Mouse (Mus musculus): ENCODE measurements around the gene Flt1. TPM values are rescaled to one million over a fixed set of nuclear protein-coding genes. Genes with fewer than 3 reads are reported as not detected.

The Flt1 gene
- polyA plus RNA-seq, 1 experiment from 2014 or later: 13.8 TPM

- no peak overlapping the region for H3K4me3 ChIP-seq (replicated peaks; ENCODE audit: low read length)
- H3K9me3 ChIP-seq (ENCODE audit: control insufficient read depth, low read length): no peaks in the 10 kb centered on the region
- no peak overlapping the region for H3K4me2 ChIP-seq (replicated peaks)
- no peaks in the 10 kb centered on the region for H3K36me3 ChIP-seq (replicated peaks; ENCODE audit: control insufficient read depth, insufficient read depth)
- no peaks in the 10 kb centered on the region for H3K27me3 ChIP-seq (ENCODE audit: control insufficient read depth, insufficient read depth, low read length)
- no peak overlapping the region for H3K27ac ChIP-seq
- H3K9ac ChIP-seq: no peak overlapping the region
- ATAC-seq (ENCODE audit: low FRiP score): no peak
- H3K4me1 ChIP-seq (replicated peaks; ENCODE audit: control insufficient read depth, insufficient read depth, low read length): peaks cover 7% of the 10 kb centered on the region; the same call in 1 of the 2 replicates
- no peak for DNase-seq (ENCODE audit: low spot score)
- 54% methylated on average over 5 of the region's 5 CpGs for WGBS
Observed at GRCm38 (mm10) chr5:147680711-147681110, 45.1 kb downstream of the Flt1 start.

- Histone ChIP-seq H3K36me3 (replicated peaks; ENCODE audit: control insufficient read depth, insufficient read depth) (no peaks in the 10 kb centered on the region), H3K27me3 (ENCODE audit: control insufficient read depth, insufficient read depth, low read length) (no peaks in the 10 kb centered on the region), H3K27ac (no peak overlapping the region), H3K4me1 (replicated peaks; ENCODE audit: control insufficient read depth, insufficient read depth, low read length) (peaks cover 7% of the 10 kb centered on the region; the same call in 1 of the 2 replicates), H3K4me3 (replicated peaks; ENCODE audit: low read length) (no peak overlapping the region), H3K9me3 (ENCODE audit: control insufficient read depth, low read length) (no peaks in the 10 kb centered on the region), H3K4me2 (replicated peaks) (no peak overlapping the region), H3K9ac (no peak overlapping the region)
- ATAC-seq (ENCODE audit: low FRiP score): no peak
- WGBS: 66% methylated on average over 12 of the region's 12 CpGs
- no peak for DNase-seq (ENCODE audit: low spot score)
Observed at GRCm38 (mm10) chr5:147679316-147679715, 46.5 kb downstream of the Flt1 start.

GRCm38 (mm10) chr5:147675791-147676190 is 50.0 kb downstream of the Flt1 start:
- Histone ChIP-seq H3K9me3 (ENCODE audit: control insufficient read depth, low read length) (no peaks in the 10 kb centered on the region), H3K4me3 (replicated peaks; ENCODE audit: low read length) (no peak overlapping the region), H3K27me3 (ENCODE audit: control insufficient read depth, insufficient read depth, low read length) (no peaks in the 10 kb centered on the region), H3K27ac (no peak overlapping the region), H3K4me1 (replicated peaks; ENCODE audit: control insufficient read depth, insufficient read depth, low read length) (no peaks in the 10 kb centered on the region; the same call in 1 of the 2 replicates), H3K4me2 (replicated peaks) (no peak overlapping the region), H3K36me3 (replicated peaks; ENCODE audit: control insufficient read depth, insufficient read depth) (no peaks in the 10 kb centered on the region), H3K9ac (no peak overlapping the region)
- ATAC-seq (ENCODE audit: low FRiP score) (no peak), DNase-seq (ENCODE audit: low spot score) (no peak)
- 75% methylated on average over 5 of the region's 5 CpGs for WGBS

GRCm38 (mm10) chr5:147671765-147672424 is 53.9 kb downstream of the Flt1 start:
- Histone ChIP-seq H3K4me1 (replicated peaks; ENCODE audit: control insufficient read depth, insufficient read depth, low read length) (no peaks in the 10 kb centered on the region), H3K27ac (no peak overlapping the region), H3K4me3 (replicated peaks; ENCODE audit: low read length) (no peak overlapping the region), H3K27me3 (ENCODE audit: control insufficient read depth, insufficient read depth, low read length) (no peaks in the 10 kb centered on the region), H3K9ac (no peak overlapping the region), H3K9me3 (ENCODE audit: control insufficient read depth, low read length) (no peaks in the 10 kb centered on the region), H3K4me2 (replicated peaks) (no peak overlapping the region), H3K36me3 (replicated peaks; ENCODE audit: control insufficient read depth, insufficient read depth) (no peaks in the 10 kb centered on the region)
- ATAC-seq (ENCODE audit: low FRiP score) (no peak), DNase-seq (ENCODE audit: low spot score) (no peak)
- 81% methylated on average over 19 of the region's 19 CpGs for WGBS

- Histone ChIP-seq H3K27me3 (ENCODE audit: control insufficient read depth, insufficient read depth, low read length) (no peaks in the 10 kb centered on the region), H3K36me3 (replicated peaks; ENCODE audit: control insufficient read depth, insufficient read depth) (no peaks in the 10 kb centered on the region), H3K9ac (no peak overlapping the region), H3K9me3 (ENCODE audit: control insufficient read depth, low read length) (no peaks in the 10 kb centered on the region), H3K4me2 (replicated peaks) (no peak overlapping the region), H3K4me3 (replicated peaks; ENCODE audit: low read length) (no peak overlapping the region), H3K4me1 (replicated peaks; ENCODE audit: control insufficient read depth, insufficient read depth, low read length) (no peaks in the 10 kb centered on the region), H3K27ac (no peak overlapping the region)
- DNase-seq (ENCODE audit: low spot score) (no peak), ATAC-seq (ENCODE audit: low FRiP score) (no peak)
- WGBS: 85% methylated on average over 15 of the region's 15 CpGs
Observed at GRCm38 (mm10) chr5:147668637-147669344, 57.0 kb downstream of the Flt1 start.

GRCm38 (mm10) chr5:147665946-147666345 is 59.9 kb downstream of the Flt1 start:
- H3K9ac ChIP-seq: no peak overlapping the region
- no peaks in the 10 kb centered on the region for H3K27me3 ChIP-seq (ENCODE audit: control insufficient read depth, insufficient read depth, low read length)
- no peaks in the 10 kb centered on the region for H3K9me3 ChIP-seq (ENCODE audit: control insufficient read depth, low read length)
- DNase-seq (ENCODE audit: low spot score) (no peak), ATAC-seq (ENCODE audit: low FRiP score) (no peak)
- WGBS: 89% methylated on average over 13 of the region's 13 CpGs
- no peak overlapping the region for H3K4me3 ChIP-seq (replicated peaks; ENCODE audit: low read length)
- H3K36me3 ChIP-seq (replicated peaks; ENCODE audit: control insufficient read depth, insufficient read depth): no peaks in the 10 kb centered on the region
- H3K27ac ChIP-seq: no peak overlapping the region
- H3K4me2 ChIP-seq (replicated peaks): no peak overlapping the region
- H3K4me1 ChIP-seq (replicated peaks; ENCODE audit: control insufficient read depth, insufficient read depth, low read length): no peaks in the 10 kb centered on the region

- H3K36me3 ChIP-seq (replicated peaks; ENCODE audit: control insufficient read depth, insufficient read depth): no peaks in the 10 kb centered on the region
- no peak for ATAC-seq (ENCODE audit: low FRiP score)
- no peak overlapping the region for H3K9ac ChIP-seq
- H3K27me3 ChIP-seq (ENCODE audit: control insufficient read depth, insufficient read depth, low read length): no peaks in the 10 kb centered on the region
- H3K4me3 ChIP-seq (replicated peaks; ENCODE audit: low read length): no peak overlapping the region
- DNase-seq (ENCODE audit: low spot score): no peak
- no peak overlapping the region for H3K27ac ChIP-seq
- H3K4me2 ChIP-seq (replicated peaks): no peak overlapping the region
- no peaks in the 10 kb centered on the region for H3K4me1 ChIP-seq (replicated peaks; ENCODE audit: control insufficient read depth, insufficient read depth, low read length)
- 89% methylated on average over 9 of the region's 9 CpGs for WGBS
- H3K9me3 ChIP-seq (ENCODE audit: control insufficient read depth, low read length): no peaks in the 10 kb centered on the region
Observed at GRCm38 (mm10) chr5:147665381-147665780, 60.4 kb downstream of the Flt1 start.

GRCm38 (mm10) chr5:147659909-147660308 is 65.9 kb downstream of the Flt1 start:
- DNase-seq (ENCODE audit: low spot score) (no peak), ATAC-seq (ENCODE audit: low FRiP score) (no peak)
- Histone ChIP-seq H3K9me3 (ENCODE audit: control insufficient read depth, low read length) (no peaks in the 10 kb centered on the region), H3K27ac (no peak overlapping the region), H3K9ac (no peak overlapping the region), H3K36me3 (replicated peaks; ENCODE audit: control insufficient read depth, insufficient read depth) (no peaks in the 10 kb centered on the region), H3K4me1 (replicated peaks; ENCODE audit: control insufficient read depth, insufficient read depth, low read length) (no peaks in the 10 kb centered on the region), H3K4me3 (replicated peaks; ENCODE audit: low read length) (no peak overlapping the region), H3K27me3 (ENCODE audit: control insufficient read depth, insufficient read depth, low read length) (no peaks in the 10 kb centered on the region), H3K4me2 (replicated peaks) (no peak overlapping the region)
- WGBS: 83% methylated on average over 7 of the region's 7 CpGs

- DNase-seq (ENCODE audit: low spot score): no peak
- WGBS: 64% methylated on average over 17 of the region's 17 CpGs
- Histone ChIP-seq H3K27ac (no peak overlapping the region; the same call in 1 of the 2 replicates), H3K4me3 (replicated peaks; ENCODE audit: low read length) (no peak overlapping the region), H3K9me3 (ENCODE audit: control insufficient read depth, low read length) (peaks cover 4% of the 10 kb centered on the region; the same call in 1 of the 2 replicates), H3K4me2 (replicated peaks) (no peak overlapping the region), H3K27me3 (ENCODE audit: control insufficient read depth, insufficient read depth, low read length) (no peaks in the 10 kb centered on the region), H3K4me1 (replicated peaks; ENCODE audit: control insufficient read depth, insufficient read depth, low read length) (no peaks in the 10 kb centered on the region), H3K9ac (no peak overlapping the region), H3K36me3 (replicated peaks; ENCODE audit: control insufficient read depth, insufficient read depth) (no peaks in the 10 kb centered on the region)
- no peak for ATAC-seq (ENCODE audit: low FRiP score)
Observed at GRCm38 (mm10) chr5:147657882-147658855, 67.6 kb downstream of the Flt1 start.
